Mouse (Mus musculus): ENCODE measurements around the gene Commd8. TPM values are rescaled to one million over a fixed set of nuclear protein-coding genes. Genes with fewer than 3 reads are reported as not detected.
"Not testable (repeated sequence)": the region's sequence is repeated elsewhere in the genome, so short reads cannot be mapped to it uniquely, and the experiment has no call there.

The Commd8 gene
- polyA plus RNA-seq, 1 experiment: 1.2 TPM

DNA sequence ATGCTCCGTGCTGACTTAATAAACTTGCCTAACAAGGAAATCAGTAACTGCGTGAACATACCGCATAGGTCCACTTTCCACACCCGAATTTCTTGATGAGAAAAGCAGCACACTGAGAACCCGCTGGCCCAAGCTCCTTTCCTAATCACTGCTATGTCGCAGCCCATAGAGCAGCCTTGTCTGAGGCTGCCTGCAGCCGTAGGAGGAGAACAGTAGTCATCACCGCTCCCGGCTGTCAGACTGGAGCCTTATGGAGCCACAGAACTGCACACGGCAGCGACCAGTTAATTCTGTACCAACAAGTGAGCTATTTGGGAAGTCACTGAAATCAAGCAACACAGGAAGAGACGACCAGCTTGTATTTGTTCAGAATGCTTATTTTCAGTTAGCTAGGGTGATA, 9.3 kb downstream of the Commd8 start:
- Histone ChIP-seq H3K4me3 (ENCODE audit: low read depth, low read length) (no peak overlapping the region), H3K36me3 (ENCODE audit: control insufficient read depth, insufficient read depth, low read length) (peaks cover 46% of the 10 kb centered on the region), H3K4me1 (ENCODE audit: control insufficient read depth, insufficient read depth, insufficient read length, low read length) (no peaks in the 10 kb centered on the region; the same call in 1 of the 2 replicates), H3K27ac (ENCODE audit: insufficient read depth, low read depth, low read length) (no peak overlapping the region), H3K27me3 (ENCODE audit: control insufficient read depth, insufficient read depth, low read length) (no peaks in the 10 kb centered on the region)
- WGBS: 90% methylated on average over 12 of the region's 12 CpGs
- TF ChIP-seq CTCF (IDR thresholded peaks at IDR 0.05; ENCODE audit: extremely low read depth, insufficient read length, insufficient replicate concordance, low read depth, low read length) (no peak), POLR2A (IDR thresholded peaks at IDR 0.05; ENCODE audit: low read depth, low read length) (no peak)

DNA sequence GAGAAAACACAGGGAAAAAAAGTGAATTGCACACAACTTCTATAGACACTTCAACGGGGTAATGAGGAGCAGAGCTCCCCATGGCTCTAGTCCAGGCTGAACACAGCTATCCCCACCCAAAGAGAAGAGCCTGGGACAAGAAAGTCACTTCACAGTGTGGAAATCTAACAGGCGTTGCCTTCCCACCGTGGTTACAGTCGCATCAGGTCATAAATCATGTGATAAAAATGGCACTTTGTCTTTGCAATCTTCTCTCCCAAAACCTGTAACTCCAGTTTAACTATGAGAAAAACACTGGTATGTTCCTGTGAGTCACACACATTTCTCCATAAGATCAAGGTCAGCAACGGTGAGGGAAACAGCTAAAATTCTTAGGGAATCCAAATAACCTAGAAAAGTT, 11.4 kb downstream of the Commd8 start:
- Histone ChIP-seq H3K36me3 (ENCODE audit: control insufficient read depth, insufficient read depth, low read length) (peaks cover 36% of the 10 kb centered on the region), H3K27ac (ENCODE audit: insufficient read depth, low read depth, low read length) (no peak overlapping the region), H3K4me1 (ENCODE audit: control insufficient read depth, insufficient read depth, insufficient read length, low read length) (no peaks in the 10 kb centered on the region; the same call in 1 of the 2 replicates), H3K27me3 (ENCODE audit: control insufficient read depth, insufficient read depth, low read length) (no peaks in the 10 kb centered on the region), H3K4me3 (ENCODE audit: low read depth, low read length) (no peak overlapping the region)
- TF ChIP-seq POLR2A (IDR thresholded peaks at IDR 0.05; ENCODE audit: low read depth, low read length) (no peak), CTCF (IDR thresholded peaks at IDR 0.05; ENCODE audit: extremely low read depth, insufficient read length, insufficient replicate concordance, low read depth, low read length) (no peak)
- 40% methylated on average over 5 of the region's 5 CpGs for WGBS

DNA sequence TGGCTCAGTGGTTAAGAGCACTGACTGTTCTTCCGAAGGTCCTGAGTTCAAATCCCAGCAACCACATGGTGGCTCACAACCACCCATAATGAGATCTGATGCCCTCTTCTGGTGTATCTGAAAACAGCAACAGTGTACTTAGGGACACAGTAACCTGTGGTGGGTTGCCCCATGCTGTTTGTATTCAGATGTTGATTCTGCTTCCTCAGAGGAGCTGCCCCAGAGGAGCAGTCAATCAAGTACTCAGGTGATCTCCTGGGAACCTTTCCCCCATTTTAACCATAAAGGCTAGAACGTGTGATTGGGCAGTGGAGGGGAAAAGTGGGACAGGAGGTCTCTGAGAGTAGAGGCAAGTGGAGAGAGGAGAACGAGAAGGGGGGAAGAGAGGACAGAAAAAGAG, 12.3 kb downstream of the Commd8 start:
- WGBS: 89% methylated on average over 3 of the region's 3 CpGs
- H3K4me3 ChIP-seq (ENCODE audit: low read depth, low read length); H3K4me1 ChIP-seq (ENCODE audit: control insufficient read depth, insufficient read depth, insufficient read length, low read length); H3K27me3 ChIP-seq (ENCODE audit: control insufficient read depth, insufficient read depth, low read length); H3K27ac ChIP-seq (ENCODE audit: insufficient read depth, low read depth, low read length): not testable (repeated sequence)
- peaks cover 28% of the 10 kb centered on the region for H3K36me3 ChIP-seq (ENCODE audit: control insufficient read depth, insufficient read depth, low read length)

DNA sequence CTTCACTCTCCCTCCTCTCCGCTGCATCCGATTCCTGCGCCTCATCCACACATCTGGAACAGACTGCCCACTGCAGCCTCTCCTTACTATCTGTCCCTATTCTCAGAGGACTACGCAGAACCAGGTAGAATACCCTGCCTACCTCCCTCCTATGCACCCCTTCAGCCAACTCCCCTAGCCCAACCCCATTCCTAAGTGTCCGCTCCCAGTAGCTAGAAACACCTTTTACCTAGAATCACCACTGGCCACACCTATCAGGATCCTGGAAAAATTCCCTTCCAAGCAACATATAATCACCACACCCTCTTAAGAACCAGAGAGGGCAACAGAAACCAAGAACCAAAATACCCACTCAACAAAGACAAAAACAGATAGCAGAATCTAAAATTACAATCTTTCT, 17.1 kb downstream of the Commd8 start:
- TF ChIP-seq CTCF (IDR thresholded peaks at IDR 0.05; ENCODE audit: extremely low read depth, insufficient read length, insufficient replicate concordance, low read depth, low read length) (no peak), POLR2A (IDR thresholded peaks at IDR 0.05; ENCODE audit: low read depth, low read length) (no peak)
- Histone ChIP-seq H3K4me3 (ENCODE audit: low read depth, low read length) (no peak overlapping the region), H3K27ac (ENCODE audit: insufficient read depth, low read depth, low read length) (no peak overlapping the region), H3K27me3 (ENCODE audit: control insufficient read depth, insufficient read depth, low read length) (no peaks in the 10 kb centered on the region), H3K4me1 (ENCODE audit: control insufficient read depth, insufficient read depth, insufficient read length, low read length) (no peaks in the 10 kb centered on the region), H3K36me3 (ENCODE audit: control insufficient read depth, insufficient read depth, low read length) (0 out of 2 replicates have a peak, but pooled peaks cover 1% of the 10 kb centered on the region)
- WGBS: 82% methylated on average over 5 of the region's 5 CpGs

DNA sequence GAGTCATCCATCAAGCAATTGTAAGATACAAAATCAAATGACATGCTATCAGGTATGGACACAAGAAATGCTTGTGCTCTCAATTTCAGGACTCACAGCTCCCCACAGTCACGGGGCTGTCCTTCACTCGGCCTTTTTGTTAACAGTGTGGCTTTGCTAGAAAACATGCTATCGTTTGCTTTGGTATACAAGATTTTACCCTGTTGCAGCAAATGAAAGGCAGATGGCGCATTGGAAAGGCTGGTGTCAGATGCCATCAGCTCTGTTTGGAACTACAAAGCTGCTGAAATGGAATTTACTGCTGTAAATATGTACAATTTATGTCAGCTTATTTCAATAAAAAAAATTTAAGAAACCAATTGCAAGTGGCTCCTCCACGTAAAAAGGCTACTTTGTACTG, 19.3 kb downstream of the Commd8 start:
- H3K4me1 ChIP-seq (ENCODE audit: control insufficient read depth, insufficient read depth, insufficient read length, low read length): no peaks in the 10 kb centered on the region
- H3K27me3 ChIP-seq (ENCODE audit: control insufficient read depth, insufficient read depth, low read length): no peaks in the 10 kb centered on the region
- TF ChIP-seq POLR2A (IDR thresholded peaks at IDR 0.05; ENCODE audit: low read depth, low read length): no peak
- TF ChIP-seq CTCF (IDR thresholded peaks at IDR 0.05; ENCODE audit: extremely low read depth, insufficient read length, insufficient replicate concordance, low read depth, low read length): no peak
- no peak overlapping the region for H3K4me3 ChIP-seq (ENCODE audit: low read depth, low read length)
- no peak overlapping the region for H3K27ac ChIP-seq (ENCODE audit: insufficient read depth, low read depth, low read length)
- 69% methylated on average over 5 of the region's 5 CpGs for WGBS
- no peaks in the 10 kb centered on the region for H3K36me3 ChIP-seq (ENCODE audit: control insufficient read depth, insufficient read depth, low read length)

DNA sequence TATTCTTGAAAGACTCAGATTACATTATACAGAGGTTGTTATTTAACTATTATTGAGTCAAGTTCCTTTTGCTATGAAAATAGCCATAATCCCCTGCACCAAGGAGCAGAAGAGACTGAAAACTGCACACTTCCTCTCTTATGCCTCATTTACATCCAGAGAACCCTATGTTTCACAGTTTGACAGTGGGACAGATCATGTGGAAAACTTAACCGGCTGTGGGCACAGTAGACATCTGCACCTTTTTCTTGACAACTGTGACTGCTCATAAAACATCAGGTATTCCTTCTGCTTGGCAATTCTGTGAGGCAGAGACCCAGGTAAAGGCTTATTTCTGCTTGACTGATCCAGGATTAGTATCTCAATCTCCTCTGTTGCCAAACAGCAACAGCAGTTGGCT, 28.4 kb downstream of the Commd8 start:
- Histone ChIP-seq H3K27me3 (ENCODE audit: control insufficient read depth, insufficient read depth, low read length) (no peaks in the 10 kb centered on the region), H3K4me1 (ENCODE audit: control insufficient read depth, insufficient read depth, insufficient read length, low read length) (no peaks in the 10 kb centered on the region), H3K4me3 (ENCODE audit: low read depth, low read length) (no peak overlapping the region), H3K27ac (ENCODE audit: insufficient read depth, low read depth, low read length) (no peak overlapping the region), H3K36me3 (ENCODE audit: control insufficient read depth, insufficient read depth, low read length) (no peaks in the 10 kb centered on the region)
- 73% methylated on average over 1 of the region's 1 CpGs for WGBS
- no peak for TF ChIP-seq POLR2A (IDR thresholded peaks at IDR 0.05; ENCODE audit: low read depth, low read length)
- TF ChIP-seq CTCF (IDR thresholded peaks at IDR 0.05; ENCODE audit: extremely low read depth, insufficient read length, insufficient replicate concordance, low read depth, low read length): no peak

DNA sequence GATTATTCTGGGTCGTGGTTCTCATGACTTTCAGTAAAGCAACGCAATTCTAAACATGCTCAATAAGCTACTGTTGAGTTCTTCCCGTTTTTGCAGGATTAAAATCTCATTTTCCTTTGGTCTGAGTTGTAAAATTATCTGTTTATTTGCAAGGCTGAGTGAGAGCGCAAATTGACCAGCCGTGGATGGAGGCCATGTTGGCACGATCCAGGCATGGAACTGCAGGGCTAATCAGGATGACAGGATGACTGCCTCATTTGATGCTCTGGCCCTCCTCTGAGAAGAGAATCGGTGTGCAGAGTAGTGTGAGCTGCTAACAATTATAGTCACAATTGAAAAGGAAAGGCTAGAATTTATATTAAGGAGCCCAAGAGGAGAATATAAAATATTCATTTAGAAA, 29.7 kb downstream of the Commd8 start:
- no peak overlapping the region for H3K27ac ChIP-seq (ENCODE audit: insufficient read depth, low read depth, low read length)
- H3K27me3 ChIP-seq (ENCODE audit: control insufficient read depth, insufficient read depth, low read length): no peaks in the 10 kb centered on the region
- no peaks in the 10 kb centered on the region for H3K4me1 ChIP-seq (ENCODE audit: control insufficient read depth, insufficient read depth, insufficient read length, low read length)
- no peak overlapping the region for H3K4me3 ChIP-seq (ENCODE audit: low read depth, low read length)
- H3K36me3 ChIP-seq (ENCODE audit: control insufficient read depth, insufficient read depth, low read length): no peaks in the 10 kb centered on the region
- TF ChIP-seq POLR2A (IDR thresholded peaks at IDR 0.05; ENCODE audit: low read depth, low read length) (no peak), CTCF (IDR thresholded peaks at IDR 0.05; ENCODE audit: extremely low read depth, insufficient read length, insufficient replicate concordance, low read depth, low read length) (no peak)
- WGBS: 89% methylated on average over 7 of the region's 7 CpGs

DNA sequence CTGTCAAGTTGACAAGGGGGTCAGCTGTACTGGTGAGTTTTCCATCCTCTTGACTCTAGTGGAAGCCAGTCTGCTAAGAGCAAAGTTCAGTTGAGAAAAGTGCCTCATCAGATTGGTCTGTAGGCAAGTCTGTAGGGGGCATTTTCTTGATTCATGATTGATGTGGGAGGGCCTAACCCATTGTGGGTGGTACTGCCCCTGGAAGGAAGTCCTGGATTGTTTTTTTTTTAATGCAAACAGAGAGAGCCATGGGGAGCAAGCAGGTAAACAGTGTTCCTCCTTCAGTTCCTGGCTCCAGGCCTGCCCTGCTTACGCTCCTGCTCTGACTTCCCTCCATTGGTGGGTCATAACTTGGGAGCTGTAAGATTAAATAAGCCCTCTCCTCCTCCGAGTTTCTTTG, 34.1 kb downstream of the Commd8 start:
- WGBS: 44% methylated on average over 2 of the region's 2 CpGs
- Histone ChIP-seq H3K36me3 (ENCODE audit: control insufficient read depth, insufficient read depth, low read length) (no peaks in the 10 kb centered on the region), H3K27me3 (ENCODE audit: control insufficient read depth, insufficient read depth, low read length) (no peaks in the 10 kb centered on the region), H3K27ac (ENCODE audit: insufficient read depth, low read depth, low read length) (no peak overlapping the region), H3K4me3 (ENCODE audit: low read depth, low read length) (no peak overlapping the region), H3K4me1 (ENCODE audit: control insufficient read depth, insufficient read depth, insufficient read length, low read length) (no peaks in the 10 kb centered on the region)
- no peak for TF ChIP-seq CTCF (IDR thresholded peaks at IDR 0.05; ENCODE audit: extremely low read depth, insufficient read length, insufficient replicate concordance, low read depth, low read length)
- no peak for TF ChIP-seq POLR2A (IDR thresholded peaks at IDR 0.05; ENCODE audit: low read depth, low read length)

Data from small intestine, adult 2 months (tissue).